Mouse (Mus musculus) MEL (cell line): Measurements from ENCODE around the gene Fhl3. TPM values are rescaled to one million over a fixed set of nuclear protein-coding genes. Genes with fewer than 3 reads are reported as not detected.

Source experiments
- DNase-seq: peaks from one replicate; pipeline ENCODE4 v3.0.0; 2011; ENCODE audit warnings: low read depth, low spot score
- H3K27ac ChIP-seq: 2 replicates; pipeline ENCODE4 v1.5.1; 2012; ENCODE audit warnings: low read depth, mild to moderate bottlenecking, control low read depth, low read length, moderate library complexity; ENCODE audit not compliant: control insufficient read depth
- H3K27me3 ChIP-seq, 2 experiments: fragments of 150-350 bp in 1 of 2; sonication (generic) in 1 of 2; 2 replicates each; pipeline ENCODE4 v1.6.1; 2012; ENCODE audit warnings: low read length in 2 of 2, mild to moderate bottlenecking in 2 of 2, improper control_type of control experiment in 1 of 2, moderate library complexity in 1 of 2; ENCODE audit not compliant: insufficient read depth in 2 of 2, control insufficient read depth in 1 of 2
- H3K36me3 ChIP-seq, 2 experiments: 2 replicates each; pipeline ENCODE4 v1.6.1; 2012 to 2014; ENCODE audit warnings: low read length in 2 of 2, improper control_type of control experiment in 1 of 2, inconsistent platforms in 1 of 2, mild to moderate bottlenecking in 1 of 2; ENCODE audit not compliant: insufficient read depth in 2 of 2, control insufficient read depth in 1 of 2
- H3K4me1 ChIP-seq, 2 experiments: fragments of 150-350 bp in 1 of 2; sonication (generic) in 1 of 2; 2 replicates each; pipeline ENCODE4 v1.6.1; 2012; ENCODE audit warnings: low read length in 2 of 2, improper control_type of control experiment in 1 of 2, mild to moderate bottlenecking in 1 of 2; ENCODE audit not compliant: insufficient read depth in 2 of 2, control insufficient read depth in 1 of 2
- H3K4me3 ChIP-seq, 2 experiments: fragments of 150-350 bp in 1 of 2; sonication (generic) in 1 of 2; 2 replicates each; pipeline ENCODE4 v1.5.1; 2012; ENCODE audit warnings: low read depth in 2 of 2, low read length in 2 of 2, mild to moderate bottlenecking in 2 of 2, moderate library complexity in 2 of 2, control low read depth in 1 of 2, improper control_type of control experiment in 1 of 2; ENCODE audit not compliant: control insufficient read depth in 1 of 2, insufficient read depth in 1 of 2
- H3K79me2 ChIP-seq: 2 replicates; pipeline ENCODE4 v1.6.1; 2012; ENCODE audit warnings: mild to moderate bottlenecking, low read length, moderate library complexity; ENCODE audit not compliant: control insufficient read depth, poor library complexity, insufficient read depth
- H3K9ac ChIP-seq: 2 replicates; pipeline ENCODE4 v1.6.1; 2012; ENCODE audit warnings: low read depth, mild to moderate bottlenecking, control low read depth, low read length, moderate library complexity; ENCODE audit not compliant: control insufficient read depth, poor library complexity, severe bottlenecking
- H3K9me3 ChIP-seq: fragments of 150-350 bp; sonication (generic); replicated peaks from 2 replicates; pipeline ENCODE4 v1.6.1; 2012; ENCODE audit warnings: mild to moderate bottlenecking, low read length, improper control_type of control experiment, moderate library complexity; ENCODE audit not compliant: insufficient read depth
- BHLHE40 ChIP-seq: IDR thresholded peaks from 2 replicates; pipeline ENCODE4 v1.6.1; 2012; ENCODE audit warnings: low read depth, mild to moderate bottlenecking, inconsistent platforms, low read length, improper control_type of control experiment, borderline replicate concordance
- CHD1 ChIP-seq: IDR thresholded peaks from 2 replicates; pipeline ENCODE4 v1.6.1; 2012; ENCODE audit warnings: low read depth, mild to moderate bottlenecking, inconsistent platforms, low read length, improper control_type of control experiment
- CHD2 ChIP-seq: IDR thresholded peaks from 2 replicates; pipeline ENCODE4 v1.6.1; 2011; ENCODE audit warnings: low read length, improper control_type of control experiment
- ELF1 ChIP-seq: IDR thresholded peaks from 2 replicates; pipeline ENCODE4 v1.6.1; 2014; ENCODE audit warnings: low read depth, mild to moderate bottlenecking, inconsistent platforms, low read length, improper control_type of control experiment, moderate library complexity
- EP300 ChIP-seq, 2 experiments: IDR thresholded peaks; 2 replicates each; pipeline ENCODE4 v1.6.1; 2011; ENCODE audit warnings: improper control_type of control experiment in 2 of 2, low read length in 2 of 2, low read depth in 1 of 2, mild to moderate bottlenecking in 1 of 2
- GABPA ChIP-seq: IDR thresholded peaks from 2 replicates; pipeline ENCODE4 v1.6.1; 2012; ENCODE audit warnings: low read depth, mild to moderate bottlenecking, inconsistent platforms, low read length, improper control_type of control experiment, moderate library complexity
- HCFC1 ChIP-seq: IDR thresholded peaks from 2 replicates; pipeline ENCODE4 v1.6.1; 2012; ENCODE audit warnings: low read depth, mild to moderate bottlenecking, inconsistent platforms, low read length, improper control_type of control experiment, moderate library complexity
- JUND ChIP-seq: IDR thresholded peaks from 2 replicates; pipeline ENCODE4 v1.6.1; 2011; ENCODE audit warnings: low read depth, mild to moderate bottlenecking, improper control_type of control experiment, low read length
- KAT2A ChIP-seq: conservative IDR thresholded peaks from 2 replicates; pipeline ENCODE4 v1.6.1; 2012; ENCODE audit warnings: low read depth, low read length, improper control_type of control experiment, inconsistent platforms
- MAFK ChIP-seq: IDR thresholded peaks from 2 replicates; pipeline ENCODE4 v1.6.1; 2011; ENCODE audit warnings: low read depth, mild to moderate bottlenecking, low read length, improper control_type of control experiment, borderline replicate concordance
- MAX ChIP-seq: IDR thresholded peaks from 2 replicates; pipeline ENCODE4 v1.6.1; 2011; ENCODE audit warnings: low read length, improper control_type of control experiment
- MYC ChIP-seq: IDR thresholded peaks from 2 replicates; pipeline ENCODE4 v1.6.1; 2011; ENCODE audit warnings: low read depth, mild to moderate bottlenecking, low read length, improper control_type of control experiment, moderate library complexity
- POLR2A ChIP-seq, 2 experiments: IDR thresholded peaks; 2 replicates each; pipeline ENCODE4 v1.6.1; 2011 to 2012; ENCODE audit warnings: low read length in 2 of 2, mild to moderate bottlenecking in 2 of 2, control low read depth in 1 of 2, improper control_type of control experiment in 1 of 2, low read depth in 1 of 2, moderate library complexity in 1 of 2; ENCODE audit not compliant: control insufficient read depth in 1 of 2, insufficient read depth in 1 of 2, poor library complexity in 1 of 2
- POLR2AphosphoS2 ChIP-seq: IDR thresholded peaks from 2 replicates; pipeline ENCODE4 v1.6.1; 2011; ENCODE audit warnings: low read length, improper control_type of control experiment
- POLR2AphosphoS5 ChIP-seq: IDR thresholded peaks from 2 replicates; pipeline ENCODE4 v1.6.1; 2012; ENCODE audit warnings: low read depth, borderline replicate concordance, mild to moderate bottlenecking, inconsistent platforms, low read length, moderate library complexity, mixed read lengths
- SMC3 ChIP-seq: IDR thresholded peaks from 2 replicates; pipeline ENCODE4 v1.6.1; 2011; ENCODE audit warnings: low read depth, low read length, improper control_type of control experiment
- TAL1 ChIP-seq: IDR thresholded peaks from 2 replicates; pipeline ENCODE4 v1.6.1; 2012; ENCODE audit warnings: mild to moderate bottlenecking, inconsistent platforms, low read length, moderate library complexity, mixed read lengths
- TCF12 ChIP-seq: IDR thresholded peaks from 2 replicates; pipeline ENCODE4 v1.6.1; 2014; ENCODE audit warnings: low read depth, mild to moderate bottlenecking, inconsistent platforms, low read length, improper control_type of control experiment, moderate library complexity
- ZC3H11A ChIP-seq: IDR thresholded peaks from 2 replicates; pipeline ENCODE4 v1.6.1; 2012; ENCODE audit warnings: low read depth, mild to moderate bottlenecking, inconsistent platforms, low read length, improper control_type of control experiment
- ZMIZ1 ChIP-seq: IDR thresholded peaks from 2 replicates; pipeline ENCODE4 v1.6.1; 2012; ENCODE audit warnings: low read depth, mild to moderate bottlenecking, inconsistent platforms, low read length, improper control_type of control experiment, moderate library complexity
- ZNF384 ChIP-seq: IDR thresholded peaks from 2 replicates; pipeline ENCODE4 v1.6.1; 2012; ENCODE audit warnings: low read depth, mild to moderate bottlenecking, inconsistent platforms, low read length, improper control_type of control experiment
- polyA plus RNA-seq, 2 experiments: library from polyadenylated mRNA; stranded (reverse) in 1 of 2; unstranded in 1 of 2; fragments of >175 nt in 1 of 2; fragments of >200 nt in 1 of 2; gene quantifications; 2 replicates each; pipeline versions ENCODE4 v1.2.1 to v1.2.4; 2012; ENCODE audit warnings: low replicate concordance in 2 of 2, low read depth in 1 of 2; ENCODE audit not compliant: insufficient read length in 2 of 2, insufficient read depth in 1 of 2, missing spikeins in 1 of 2
- total RNA-seq: library from RNA; depleted of rRNA; stranded (reverse); fragments of 300-350 nt; gene quantifications from 2 replicates; pipeline ENCODE4 v1.2.3, GENCODE M21; 2012

Fhl3 gene
- total and polyA plus RNA-seq, 3 experiments, result 5.6 to 13.8 TPM; not detected in 1

- no peak overlapping the region for H3K9ac ChIP-seq
- H3K27ac ChIP-seq, result no peak overlapping the region
- no peaks in the 10 kb centered on the region for H3K4me1 ChIP-seq
- peaks cover 18% of the 10 kb centered on the region for H3K79me2 ChIP-seq
- H3K36me3 ChIP-seq, result peaks cover 4 to 33% of the 10 kb centered on the region in 2 experiments
- H3K4me3 ChIP-seq, result no peak overlapping the region
- 0 out of 2 replicates have a peak, but pooled peaks have one; percentile 14 for TF ChIP-seq ZNF384
- no peak for TF ChIP-seq POLR2AphosphoS2
- TF ChIP-seq, all 39 proteins: peak for 1
- Histone ChIP-seq H3K9me3 (no peaks in the 10 kb centered on the region), H3K27me3 (no peaks in the 10 kb centered on the region)
- DNase-seq, result no peak
Measured at GRCm38 (mm10) chr4:124685453-124685852, 15.0 kb upstream of the Fhl3 start.

- Histone ChIP-seq H3K36me3 (peaks cover 8 to 33% of the 10 kb centered on the region in 2 experiments), H3K4me3 (no peak overlapping the region), H3K9me3 (no peaks in the 10 kb centered on the region), H3K4me1 (peaks cover 0 to 3% of the 10 kb centered on the region in 2 experiments; a peak in 2 of 4 replicates), H3K79me2 (peaks cover 23% of the 10 kb centered on the region), H3K9ac (no peak overlapping the region), H3K27me3 (no peaks in the 10 kb centered on the region)
- no peak for DNase-seq
- TF ChIP-seq CHD1 (no peak), KAT2A (no peak), ZMIZ1 (no peak), GABPA (no peak), TAL1 (no peak), MYC (no peak), TCF12 (no peak), HCFC1 (no peak), SMC3 (no peak), CHD2 (no peak), JUND (no peak), MAX (no peak), ZC3H11A (no peak), ELF1 (no peak), EP300 (IDR thresholded peaks at IDR 0.05; ENCODE audit: low read depth in 1 of 2, low read length in 2 of 2) (no peak), BHLHE40 (no peak), POLR2A (IDR thresholded peaks at IDR 0.05; ENCODE audit: control insufficient read depth in 1 of 2, insufficient read depth in 1 of 2, low read depth in 1 of 2, low read length in 2 of 2, poor library complexity in 1 of 2) (no peak), POLR2AphosphoS5 (no peak), MAFK (no peak)
- TF ChIP-seq, all 39 proteins: peak for 0
- no peak overlapping the region for H3K27ac ChIP-seq
Measured at GRCm38 (mm10) chr4:124685897-124686402, 14.6 kb upstream of the Fhl3 start.
